Mouse (Mus musculus) lung, embryonic 15.5 days (tissue): ENCODE data around the gene Katnb1. TPM values are rescaled to one million over a fixed set of nuclear protein-coding genes. Genes with fewer than 3 reads are reported as not detected.

ENCODE experiments used
- ATAC-seq: fragments of 200-750 bp; cut with Nextera tagmentation; 2 replicates; pipeline ENCODE4 v1.8.0; 2017; ENCODE audit warnings: moderate number of reproducible peaks, borderline replicate concordance; ENCODE audit not compliant: low FRiP score, low TSS enrichment; ENCODE audit errors: extremely low read depth
- H3K27ac ChIP-seq: fragments of 300-500 bp; sonication (generic); 2 replicates; pipeline ENCODE4 v1.5.1; 2015; ENCODE audit warnings: moderate library complexity, mild to moderate bottlenecking, inconsistent platforms
- H3K27me3 ChIP-seq: fragments of 300-500 bp; sonication (generic); 2 replicates; pipeline ENCODE4 v1.6.1; 2015; ENCODE audit warnings: inconsistent platforms
- H3K36me3 ChIP-seq: fragments of 300-500 bp; sonication (generic); 2 replicates; pipeline ENCODE4 v1.6.1; 2015; ENCODE audit warnings: inconsistent platforms
- H3K4me1 ChIP-seq: fragments of 300-500 bp; sonication (generic); 2 replicates; pipeline ENCODE4 v1.6.1; 2015; ENCODE audit warnings: inconsistent platforms
- H3K4me2 ChIP-seq: fragments of 300-500 bp; sonication (generic); 2 replicates; pipeline ENCODE4 v1.6.1; 2015; ENCODE audit warnings: inconsistent platforms, mild to moderate bottlenecking, moderate library complexity
- H3K4me3 ChIP-seq: fragments of 300-500 bp; sonication (generic); 2 replicates; pipeline ENCODE4 v1.5.1; 2015; ENCODE audit warnings: mild to moderate bottlenecking, inconsistent platforms
- H3K9ac ChIP-seq: fragments of 300-500 bp; sonication (generic); 2 replicates; pipeline ENCODE4 v1.6.1; 2015; ENCODE audit warnings: inconsistent platforms
- H3K9me3 ChIP-seq: fragments of 300-500 bp; sonication (generic); 2 replicates; pipeline ENCODE4 v1.6.1; 2016; ENCODE audit warnings: inconsistent platforms
- WGBS: fragments of 180-500 bp; shearing (Covaris S2); methylation state at CpG from one replicate; pipeline ENCODE4 v1.1.7; 2015; 5-methylcytosine and 5-hydroxymethylcytosine counted together
- polyA plus RNA-seq: library from polyadenylated mRNA; unstranded; fragments of >200 nt; fragmentation: Nextera tagmentation; extraction: Ambion mirVana; gene quantifications from 2 replicates; pipeline ENCODE4 v1.2.1, GENCODE M21; 2015

Katnb1 gene
- polyA plus RNA-seq, 1 experiment from 2014 or later, result 19.4 TPM

GRCm38 (mm10) chr8:95131983-95132382 lies 51.0 kb downstream of the Katnb1 start:
- ATAC-seq, result no peak
- Histone ChIP-seq H3K36me3 (peaks cover 22% of the 10 kb centered on the region; the same call in 1 of the 2 replicates), H3K4me2 (no peak overlapping the region), H3K4me3 (no peak overlapping the region), H3K9ac (no peak overlapping the region), H3K4me1 (peaks cover 5% of the 10 kb centered on the region; the same call in 1 of the 2 replicates), H3K27ac (no peak overlapping the region), H3K9me3 (no peaks in the 10 kb centered on the region), H3K27me3 (no peaks in the 10 kb centered on the region)
- 71% methylated on average over 5 of the region's 5 CpGs for WGBS

GRCm38 (mm10) chr8:95134186-95134585 lies 53.2 kb downstream of the Katnb1 start:
- no peak overlapping the region for H3K27ac ChIP-seq
- no peak overlapping the region for H3K9ac ChIP-seq
- ATAC-seq, result no peak
- peaks cover 22% of the 10 kb centered on the region; the same call in 1 of the 2 replicates for H3K36me3 ChIP-seq
- H3K4me1 ChIP-seq, result peaks cover 27% of the 10 kb centered on the region
- WGBS, result 83% methylated on average over 2 of the region's 2 CpGs
- H3K27me3 ChIP-seq, result no peaks in the 10 kb centered on the region
- H3K4me3 ChIP-seq, result no peak overlapping the region
- H3K4me2 ChIP-seq, result no peak overlapping the region
- H3K9me3 ChIP-seq, result no peaks in the 10 kb centered on the region

- H3K9ac ChIP-seq, result no peak overlapping the region
These were observed 54.3 kb downstream of the Katnb1 start for GRCm38 (mm10) chr8:95135242-95135641.

DNA sequence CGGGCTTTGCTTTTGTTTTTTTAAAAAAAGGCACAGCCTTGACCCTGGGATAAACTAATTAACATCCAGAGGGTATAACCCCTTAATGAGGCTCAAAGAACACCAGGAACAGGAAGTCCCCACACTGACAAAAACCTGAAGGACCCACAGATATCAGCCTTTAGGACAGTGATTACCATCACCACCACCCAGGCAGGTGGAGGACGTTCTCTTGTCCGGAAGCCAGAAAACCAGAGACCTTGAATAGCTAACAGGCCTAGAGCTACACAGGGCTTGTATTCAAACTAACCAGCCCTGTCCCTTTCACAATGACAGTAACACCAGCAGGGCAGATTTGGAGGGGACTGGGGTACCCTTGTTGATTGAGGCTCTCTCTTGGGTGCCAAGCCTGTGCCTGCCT lies 55.2 kb downstream of the Katnb1 start:
- ATAC-seq, result no peak
- H3K9me3 ChIP-seq, result no peaks in the 10 kb centered on the region
- no peak overlapping the region for H3K4me2 ChIP-seq
- H3K36me3 ChIP-seq, result peaks cover 22% of the 10 kb centered on the region; the same call in 1 of the 2 replicates
- no peak overlapping the region for H3K27ac ChIP-seq
- H3K4me1 ChIP-seq, result peaks cover 40% of the 10 kb centered on the region
- no peak overlapping the region for H3K4me3 ChIP-seq
- no peaks in the 10 kb centered on the region for H3K27me3 ChIP-seq
- WGBS, result 74% methylated on average over 3 of the region's 3 CpGs
- H3K9ac ChIP-seq, result no peak overlapping the region

More at GRCm38 (mm10) chr8:95135242-95135641, 54.3 kb downstream of the Katnb1 start:
- Histone ChIP-seq H3K36me3 (peaks cover 22% of the 10 kb centered on the region; the same call in 1 of the 2 replicates), H3K4me3 (no peak overlapping the region), H3K4me1 (peaks cover 32% of the 10 kb centered on the region), H3K27ac (no peak overlapping the region), H3K9me3 (no peaks in the 10 kb centered on the region), H3K4me2 (no peak overlapping the region), H3K27me3 (no peaks in the 10 kb centered on the region)
- ATAC-seq, result no peak
- 52% methylated on average over 3 of the region's 3 CpGs for WGBS

GRCm38 (mm10) chr8:95137201-95137600 lies 56.2 kb downstream of the Katnb1 start:
- Histone ChIP-seq H3K4me2 (peak overlapping the region; percentile 55), H3K27me3 (no peaks in the 10 kb centered on the region), H3K9me3 (no peaks in the 10 kb centered on the region), H3K27ac (peak overlapping the region; percentile 54), H3K9ac (0 out of 2 replicates have a peak overlapping the region, but pooled peaks have one; percentile 9), H3K36me3 (peaks cover 16% of the 10 kb centered on the region; the same call in 1 of the 2 replicates), H3K4me1 (peaks cover 42% of the 10 kb centered on the region), H3K4me3 (peak overlapping the region; percentile 28)
- no peak for ATAC-seq
- WGBS, result 35% methylated on average over 12 of the region's 12 CpGs

GRCm38 (mm10) chr8:95137641-95138098 lies 56.7 kb downstream of the Katnb1 start:
- Histone ChIP-seq H3K9ac (peak overlapping the region; percentile 9), H3K4me2 (peak overlapping the region; percentile 55), H3K4me3 (peak overlapping the region; percentile 28), H3K27me3 (no peaks in the 10 kb centered on the region), H3K9me3 (no peaks in the 10 kb centered on the region), H3K4me1 (peaks cover 44% of the 10 kb centered on the region), H3K27ac (peak overlapping the region; percentile 54), H3K36me3 (peaks cover 14% of the 10 kb centered on the region; the same call in 1 of the 2 replicates)
- ATAC-seq, result peak; percentile 36; the same call in 1 of the 2 replicates
- 9% methylated on average over 28 of the region's 28 CpGs for WGBS

DNA sequence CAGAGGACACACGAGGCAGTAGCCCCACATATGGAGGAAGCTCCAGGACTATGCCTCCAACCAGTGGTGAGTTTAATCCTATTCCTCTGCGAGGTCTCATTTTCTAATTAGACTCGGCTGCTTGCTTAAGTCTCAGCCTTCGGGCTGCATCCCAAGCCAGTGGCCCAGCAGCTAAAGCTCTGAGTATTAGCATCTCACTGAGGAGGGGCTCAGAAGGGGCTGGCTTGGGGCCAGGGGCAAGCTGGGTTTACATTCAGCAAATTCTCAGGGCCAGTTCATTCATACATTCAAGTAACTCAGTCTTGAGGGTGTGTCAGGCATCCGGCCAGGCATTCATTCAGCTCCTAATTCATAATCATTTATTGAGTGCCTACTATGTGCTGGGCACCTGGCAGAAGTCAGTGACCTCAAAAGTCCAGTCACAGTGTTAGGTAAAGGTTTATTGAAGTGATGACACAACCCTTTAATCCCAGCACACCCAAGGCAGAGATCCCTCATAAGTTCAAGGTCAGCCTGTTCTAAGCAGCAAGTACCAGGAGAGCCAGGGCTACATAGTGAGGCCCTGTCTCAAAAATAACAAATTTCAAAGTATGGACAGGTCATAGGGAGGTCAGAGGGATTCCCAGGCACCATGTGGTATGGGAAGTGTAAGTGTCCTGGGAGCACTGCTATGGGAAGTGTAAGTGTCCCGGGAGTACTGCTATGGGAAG lies 57.5 kb downstream of the Katnb1 start:
- ATAC-seq, result 0 out of 2 replicates have a peak, but pooled peaks have one; percentile 16
- Histone ChIP-seq H3K36me3 (peaks cover 9% of the 10 kb centered on the region; the same call in 1 of the 2 replicates), H3K9ac (peak overlapping the region; percentile 9), H3K27ac (peak overlapping the region; percentile 54), H3K27me3 (no peaks in the 10 kb centered on the region), H3K4me3 (peak overlapping the region; percentile 28; the same call in 1 of the 2 replicates), H3K4me2 (peak overlapping the region; percentile 55), H3K4me1 (peaks cover 52% of the 10 kb centered on the region), H3K9me3 (no peaks in the 10 kb centered on the region)
- 13% methylated on average over 6 of the region's 6 CpGs for WGBS

DNA sequence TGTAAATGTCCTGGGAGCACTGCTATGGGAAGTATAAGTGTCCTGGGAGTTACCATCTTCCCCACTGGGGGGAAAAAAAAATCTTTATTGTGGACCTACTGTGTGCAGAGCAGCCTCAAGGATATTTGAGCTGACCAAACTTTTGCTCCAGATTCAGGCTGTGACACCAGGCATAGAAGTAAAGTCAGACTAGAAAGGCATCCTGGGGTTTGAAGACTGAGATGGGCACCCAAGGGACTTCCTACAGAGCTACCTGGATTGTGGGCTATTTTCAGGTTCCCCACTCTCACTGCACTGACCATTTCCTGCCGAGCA lies 58.0 kb downstream of the Katnb1 start:
- Histone ChIP-seq H3K36me3 (peaks cover 8% of the 10 kb centered on the region; the same call in 1 of the 2 replicates), H3K9ac (no peak overlapping the region), H3K27ac (no peak overlapping the region), H3K4me1 (peaks cover 57% of the 10 kb centered on the region), H3K4me3 (no peak overlapping the region), H3K4me2 (no peak overlapping the region), H3K27me3 (no peaks in the 10 kb centered on the region), H3K9me3 (no peaks in the 10 kb centered on the region)
- 29% methylated on average over 1 of the region's 1 CpGs for whole genome bisulfite sequencing
- no peak for ATAC-seq

DNA sequence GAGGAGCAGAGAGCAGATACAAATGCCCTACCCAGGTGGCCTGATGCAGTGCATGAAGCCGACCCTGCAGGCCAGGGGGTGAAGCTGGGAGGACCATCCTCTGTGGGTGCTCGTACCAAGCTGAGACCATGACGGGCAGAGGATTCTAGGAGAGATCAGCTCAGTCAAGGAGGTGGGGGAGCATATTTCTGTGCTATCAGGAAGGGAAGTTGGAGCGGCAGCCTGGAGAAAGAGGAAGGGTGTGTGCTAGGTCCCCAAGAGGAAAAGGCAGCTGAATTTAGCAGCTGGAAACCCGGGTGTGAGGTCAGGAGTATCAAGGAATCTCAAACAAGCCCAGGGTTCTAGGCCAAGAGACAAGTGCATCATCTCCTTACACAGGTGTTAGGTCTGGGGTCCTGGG lies 59.6 kb downstream of the Katnb1 start:
- WGBS, result 54% methylated on average over 5 of the region's 5 CpGs
- no peak overlapping the region for H3K9ac ChIP-seq
- peaks cover 68% of the 10 kb centered on the region for H3K4me1 ChIP-seq

DNA sequence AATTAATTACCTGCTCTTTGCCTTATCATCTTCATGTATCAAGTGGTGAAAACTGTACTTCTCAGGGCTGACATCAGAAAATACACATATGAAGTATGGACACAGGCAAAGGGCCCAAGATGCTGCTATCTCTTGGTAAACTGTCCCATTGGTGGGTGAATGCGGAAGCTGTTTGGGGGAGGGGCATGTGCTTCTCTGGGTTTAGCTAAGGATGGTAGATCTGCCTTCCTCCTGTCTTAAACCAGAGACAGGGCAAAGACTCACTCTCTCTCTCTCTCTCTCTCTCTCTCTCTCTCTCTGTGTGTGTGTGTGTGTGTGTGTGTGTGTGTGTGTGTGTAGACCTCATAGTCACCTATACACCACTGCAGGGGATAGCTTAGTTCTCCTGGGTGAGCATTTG lies 60.0 kb downstream of the Katnb1 start:
- peaks cover 68% of the 10 kb centered on the region for H3K4me1 ChIP-seq
- WGBS, result 55% methylated on average over 1 of the region's 1 CpGs
- no peak overlapping the region for H3K9ac ChIP-seq

More for the DNA sequence above, 59.6 kb downstream of the Katnb1 start:
- no peaks in the 10 kb centered on the region for H3K9me3 ChIP-seq
- no peaks in the 10 kb centered on the region for H3K36me3 ChIP-seq
- no peak overlapping the region for H3K27ac ChIP-seq
- ATAC-seq, result no peak
- peak overlapping the region; percentile 69 for H3K4me2 ChIP-seq
- H3K27me3 ChIP-seq, result no peaks in the 10 kb centered on the region
- no peak overlapping the region for H3K4me3 ChIP-seq

GRCm38 (mm10) chr8:95141469-95142074 lies 60.6 kb downstream of the Katnb1 start:
- peak overlapping the region; percentile 62 for H3K4me3 ChIP-seq
- 1% methylated on average over 6 of the region's 6 CpGs for WGBS
- peak overlapping the region; percentile 66 for H3K9ac ChIP-seq
- H3K36me3 ChIP-seq, result no peaks in the 10 kb centered on the region
- no peaks in the 10 kb centered on the region for H3K9me3 ChIP-seq
- no peaks in the 10 kb centered on the region for H3K27me3 ChIP-seq
- ATAC-seq, result peak; percentile 25
- H3K27ac ChIP-seq, result peak overlapping the region; percentile 90
- peaks cover 68% of the 10 kb centered on the region for H3K4me1 ChIP-seq
- peak overlapping the region; percentile 69 for H3K4me2 ChIP-seq

More for the DNA sequence above, 60.0 kb downstream of the Katnb1 start:
- no peaks in the 10 kb centered on the region for H3K9me3 ChIP-seq
- no peak overlapping the region for H3K4me3 ChIP-seq
- no peaks in the 10 kb centered on the region for H3K27me3 ChIP-seq
- H3K4me2 ChIP-seq, result peak overlapping the region; percentile 69
- H3K27ac ChIP-seq, result peak overlapping the region; percentile 90; the same call in 1 of the 2 replicates
- H3K36me3 ChIP-seq, result no peaks in the 10 kb centered on the region
- ATAC-seq, result no peak
